Mouse (Mus musculus) ovary, postnatal 36 days (tissue): ENCODE results near the gene Tmem256.
"Not testable (repeated sequence)": the region's sequence is repeated elsewhere in the genome, so short reads cannot be mapped to it uniquely, and the experiment has no call there.

ENCODE experiments used
- DNase-seq: peaks from one replicate; pipeline ENCODE4 v3.0.0; 2022; ENCODE audit warnings: low spot score, mixed read lengths

Tmem256 gene

GRCm38 (mm10) chr11:69855347-69855746 lies 17.0 kb downstream of the Tmem256 start:
- no peak for DNase-seq

GRCm38 (mm10) chr11:69858113-69858998 lies 20.0 kb downstream of the Tmem256 start, which contains the start of gene Tnk1:
Gene Tnk1, minus strand, starts transcription at chr11:69858730.
- DNase-seq, result no peak

DNA sequence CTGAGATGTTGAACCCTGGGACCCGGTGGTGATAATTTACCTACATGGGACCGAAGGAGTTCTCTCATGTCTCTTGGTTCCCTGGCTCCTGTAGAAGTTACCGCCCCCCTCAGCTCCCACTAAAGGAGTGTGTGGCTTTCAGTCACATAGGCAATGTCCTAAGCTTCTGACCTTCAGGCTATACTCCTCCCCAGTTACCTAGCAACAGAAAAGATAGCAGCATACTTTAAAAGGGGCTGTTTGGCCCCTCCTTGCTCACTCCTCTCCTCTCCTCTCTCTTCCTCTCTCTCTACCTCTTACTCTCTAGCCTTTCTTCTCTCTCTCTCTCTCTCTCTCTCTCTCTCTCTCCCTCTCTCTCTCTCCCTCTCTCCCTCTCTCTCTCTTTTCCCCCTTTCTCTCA lies 25.4 kb downstream of the Tmem256 start:
- not testable (repeated sequence) for DNase-seq

DNA sequence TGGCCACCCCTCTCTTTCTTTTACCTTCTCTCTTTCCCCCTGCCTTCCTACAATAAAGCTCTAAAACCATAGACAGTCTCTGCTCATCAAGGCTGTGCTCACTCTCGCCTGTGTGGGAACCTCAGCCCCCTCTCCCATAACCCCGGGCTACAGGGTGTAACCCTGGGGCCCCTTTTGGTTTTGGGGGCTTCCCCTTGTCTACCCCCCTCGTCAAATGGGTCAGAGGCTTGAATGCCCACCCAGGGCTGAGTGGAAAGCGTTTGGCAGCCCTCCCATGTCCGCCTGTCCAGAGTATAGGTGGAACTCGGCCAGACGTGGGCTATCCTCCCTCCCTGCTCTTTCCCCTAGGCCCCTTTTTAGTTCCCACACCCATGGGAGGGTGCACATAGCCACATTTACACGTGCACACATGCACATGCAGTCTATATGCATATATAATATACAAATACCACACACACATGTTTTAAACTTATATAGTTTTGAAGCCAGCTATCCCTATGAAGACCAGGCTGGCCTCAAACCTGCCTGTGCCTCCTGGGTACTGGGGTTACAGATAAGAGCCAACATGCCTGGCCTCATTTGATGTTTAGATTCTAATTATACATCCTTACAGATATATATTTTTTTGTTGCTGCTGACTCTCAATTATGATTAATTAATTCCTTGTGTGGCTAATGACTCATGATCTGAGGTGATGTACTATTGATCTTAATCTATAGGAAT lies 26.0 kb downstream of the Tmem256 start:
- DNase-seq, result no peak

DNA sequence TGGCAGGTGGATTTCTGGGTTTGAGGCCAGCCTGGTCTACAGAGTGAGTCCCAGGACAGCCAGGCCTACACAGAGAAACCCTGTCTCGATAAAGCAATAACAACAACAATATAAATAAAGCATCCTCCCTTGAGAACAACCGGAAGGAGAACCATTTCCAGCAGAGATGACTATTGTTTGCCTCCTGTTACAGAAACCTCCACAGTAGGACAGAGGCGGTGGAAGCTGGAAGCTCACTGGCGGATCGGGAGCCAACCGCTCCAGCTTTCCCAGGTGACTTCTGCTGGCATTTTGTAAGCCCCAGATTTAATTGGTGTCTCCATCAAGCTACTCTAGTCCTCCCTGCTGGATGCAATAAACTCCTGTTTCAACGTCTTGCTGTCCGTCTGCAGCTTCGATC lies 27.2 kb downstream of the Tmem256 start:
- no peak for DNase-seq

DNA sequence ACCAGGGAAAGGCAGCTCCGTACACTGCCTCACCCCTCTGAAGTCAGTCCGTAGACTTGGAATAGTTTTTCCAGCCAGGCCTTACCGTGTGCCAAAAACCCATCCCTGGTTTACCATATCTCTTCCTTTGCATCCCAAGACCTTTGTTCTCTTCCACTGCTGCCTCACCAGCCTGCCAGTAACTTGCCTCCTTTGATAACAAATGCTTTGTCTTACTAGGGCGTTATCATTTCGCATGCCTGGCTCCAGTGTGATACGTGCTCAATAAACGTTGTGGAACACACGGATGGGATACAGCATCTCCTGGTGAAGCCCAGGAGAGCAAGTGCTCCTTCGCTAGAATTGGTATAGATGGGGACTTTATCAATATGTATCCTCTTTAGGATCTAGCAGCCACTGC lies 29.0 kb downstream of the Tmem256 start:
- no peak for DNase-seq

GRCm38 (mm10) chr11:69870289-69871069 lies 32.2 kb downstream of the Tmem256 start:
- DNase-seq, result no peak

DNA sequence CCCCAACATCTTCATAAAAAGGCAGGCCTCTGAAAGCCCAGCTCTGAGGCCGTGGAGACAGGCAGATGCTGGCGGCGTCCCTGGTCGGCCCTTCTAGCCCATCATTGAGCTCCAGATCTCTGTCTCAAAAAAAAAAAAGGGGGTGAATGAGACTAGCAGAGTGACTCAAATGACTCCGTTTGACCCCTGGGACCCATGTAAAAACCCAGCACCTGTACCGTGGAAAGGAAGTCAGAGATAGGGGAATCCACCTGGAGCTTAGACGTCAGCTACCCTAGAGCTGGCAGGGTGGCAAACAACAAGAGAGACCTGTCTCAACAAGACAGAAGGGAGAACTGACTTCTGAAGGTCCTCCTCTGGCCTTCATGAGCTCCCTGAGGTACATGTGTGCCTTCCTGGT lies 33.5 kb downstream of the Tmem256 start:
- no peak for DNase-seq

DNA sequence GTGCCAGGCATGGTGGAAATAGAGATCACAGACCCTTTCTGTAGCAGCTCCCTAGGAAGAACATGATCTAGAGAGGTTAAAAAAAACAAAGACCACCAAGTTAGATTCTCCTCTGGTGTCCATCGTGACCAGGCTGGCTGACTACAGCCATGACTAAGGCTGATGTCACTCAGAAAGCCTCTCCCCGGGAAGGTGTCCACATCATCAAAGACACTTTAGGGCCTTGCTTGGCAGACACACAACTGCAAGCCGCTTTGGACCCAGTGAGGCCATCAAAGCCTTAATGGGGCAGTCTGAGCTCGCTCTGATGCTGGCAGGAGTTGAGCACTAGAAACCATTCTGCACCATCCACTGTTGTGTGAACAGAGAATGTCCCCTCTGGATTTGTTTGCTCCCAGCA lies 34.1 kb downstream of the Tmem256 start:
- DNase-seq, result no peak

GRCm38 (mm10) chr11:69876186-69876585 lies 37.9 kb downstream of the Tmem256 start:
- DNase-seq, result no peak

DNA sequence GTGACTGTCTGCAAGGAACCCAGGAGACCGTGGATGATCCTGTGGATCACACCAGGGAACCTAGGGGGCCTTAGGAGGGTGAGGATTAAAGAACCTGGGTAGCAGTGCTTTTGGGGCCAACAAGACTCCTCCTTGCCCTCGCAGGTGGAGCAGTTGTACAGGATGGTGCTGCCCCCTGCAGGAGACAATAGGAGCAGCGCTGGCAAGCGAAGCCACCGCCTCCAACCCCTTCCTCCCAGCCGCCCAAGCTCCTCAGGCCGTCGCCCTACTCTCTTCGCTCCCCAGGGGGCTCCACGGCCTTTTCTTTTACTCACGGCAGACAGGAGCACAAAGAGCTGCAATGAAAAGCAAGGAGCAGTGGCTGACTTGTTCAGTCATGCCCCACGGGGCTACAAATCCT lies 38.6 kb downstream of the Tmem256 start:
- DNase-seq, result peak; percentile 81

- DNase-seq, result no peak
Measured at GRCm38 (mm10) chr11:69877878-69878277, 39.6 kb downstream of the Tmem256 start, which contains the start of gene Tmem95. Gene Tmem95, minus strand, starts transcription at chr11:69878018.

DNA sequence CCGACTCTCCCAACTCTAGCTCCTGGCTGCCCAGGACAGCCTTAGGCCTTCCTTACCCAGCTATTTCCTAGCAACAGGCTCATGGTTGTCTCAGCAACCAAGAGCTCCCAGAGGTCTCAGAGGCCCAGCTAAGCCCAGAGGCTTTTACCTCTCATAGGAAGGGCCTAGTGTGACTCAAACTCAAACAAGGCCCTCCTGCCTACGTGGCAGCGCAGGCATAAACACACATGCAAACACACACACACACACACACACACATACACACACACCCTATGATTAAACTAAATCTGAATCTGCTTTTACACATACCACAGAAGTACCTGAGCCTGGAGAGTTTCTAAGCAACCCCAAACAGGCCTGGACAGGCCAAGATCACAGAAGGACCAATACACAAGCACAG lies 40.1 kb downstream of the Tmem256 start:
- DNase-seq, result no peak

DNA sequence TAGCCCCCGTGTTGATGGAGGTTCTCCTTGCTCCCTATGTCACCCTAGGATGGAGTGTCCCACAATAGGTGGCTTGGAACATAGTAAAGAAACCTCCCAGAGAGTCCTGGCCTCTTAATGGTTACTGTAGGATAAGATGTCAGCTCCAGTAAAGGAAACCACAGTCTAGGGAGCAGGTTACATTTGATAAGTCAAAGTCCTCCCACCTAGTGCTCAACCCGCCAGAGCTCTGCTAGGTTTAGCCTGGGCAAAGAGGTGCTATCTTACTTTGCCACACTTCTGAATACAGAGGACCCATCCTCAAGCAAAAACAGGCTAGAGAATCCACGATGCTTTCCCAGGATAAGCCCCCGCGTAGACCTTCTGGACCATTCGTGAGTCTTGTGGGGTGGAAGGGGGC lies 40.6 kb downstream of the Tmem256 start:
- DNase-seq, result no peak

DNA sequence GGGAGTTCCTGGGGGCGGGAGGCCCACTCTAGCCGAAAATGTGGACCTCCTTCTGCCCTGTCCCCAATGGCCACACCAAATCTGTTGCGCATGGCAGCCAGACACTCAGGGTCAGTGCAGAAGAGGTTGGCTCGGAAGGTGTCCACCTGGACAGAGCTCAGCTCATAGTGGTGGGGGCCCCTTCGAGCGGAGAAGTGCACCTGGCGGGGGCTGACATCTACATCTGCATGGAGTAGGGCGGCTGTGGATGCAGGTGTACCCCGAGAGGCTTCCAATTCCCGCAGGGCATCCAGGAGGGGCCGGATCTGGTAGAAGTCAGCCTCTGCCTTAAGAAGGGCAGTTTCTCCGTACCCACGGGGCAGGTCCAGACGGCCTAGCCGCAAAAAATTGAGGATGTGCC lies 41.4 kb downstream of the Tmem256 start:
- no peak for DNase-seq

GRCm38 (mm10) chr11:69880506-69880852 lies 42.2 kb downstream of the Tmem256 start:
- DNase-seq, result peak; percentile 67

DNA sequence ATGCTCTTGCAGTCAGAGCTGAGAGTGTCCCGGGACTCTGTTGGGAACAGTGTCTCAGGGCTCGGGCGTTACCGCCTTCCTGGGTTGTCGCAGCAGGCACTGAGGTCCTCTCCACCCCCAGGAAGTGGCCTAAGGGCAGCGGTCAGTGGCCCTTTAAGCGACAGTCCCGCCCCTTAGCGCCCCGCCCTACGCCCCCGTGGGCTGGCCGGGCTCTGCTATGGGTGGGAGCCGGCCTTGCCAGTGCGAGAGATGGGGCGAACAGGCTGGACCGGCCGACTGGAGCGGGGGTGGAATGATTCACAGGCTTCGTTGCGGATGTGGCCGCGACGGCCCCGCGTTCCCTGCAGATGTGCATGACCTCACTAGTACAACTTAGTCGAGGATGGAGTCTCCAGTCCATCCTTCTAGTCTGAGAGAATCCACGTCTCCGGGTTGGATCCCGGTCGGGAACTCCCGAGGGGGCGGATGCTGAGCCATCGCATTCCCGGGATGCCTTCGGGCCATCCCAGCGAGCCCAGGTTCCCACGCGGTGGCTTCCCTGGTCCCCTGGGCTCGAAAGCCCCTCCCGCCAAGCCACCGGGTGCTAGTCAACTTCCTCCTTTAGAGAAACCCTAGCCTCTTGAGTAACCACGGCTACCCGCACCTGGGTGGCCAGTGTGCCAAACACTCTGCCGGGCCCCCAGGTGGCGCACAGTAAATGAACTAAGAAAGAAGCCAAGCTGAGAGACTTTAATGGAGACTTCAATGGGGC lies 42.7 kb downstream of the Tmem256 start, which contains the start of gene Kctd11:
Gene Kctd11 (minus strand): TSS at position 554 of the 751 bp plus-strand sequence.
- DNase-seq, result peak; percentile 90

- no peak for DNase-seq
Measured at GRCm38 (mm10) chr11:69881787-69882670, 43.7 kb downstream of the Tmem256 start.

GRCm38 (mm10) chr11:69883066-69883465 lies 44.8 kb downstream of the Tmem256 start:
- DNase-seq, result no peak

DNA sequence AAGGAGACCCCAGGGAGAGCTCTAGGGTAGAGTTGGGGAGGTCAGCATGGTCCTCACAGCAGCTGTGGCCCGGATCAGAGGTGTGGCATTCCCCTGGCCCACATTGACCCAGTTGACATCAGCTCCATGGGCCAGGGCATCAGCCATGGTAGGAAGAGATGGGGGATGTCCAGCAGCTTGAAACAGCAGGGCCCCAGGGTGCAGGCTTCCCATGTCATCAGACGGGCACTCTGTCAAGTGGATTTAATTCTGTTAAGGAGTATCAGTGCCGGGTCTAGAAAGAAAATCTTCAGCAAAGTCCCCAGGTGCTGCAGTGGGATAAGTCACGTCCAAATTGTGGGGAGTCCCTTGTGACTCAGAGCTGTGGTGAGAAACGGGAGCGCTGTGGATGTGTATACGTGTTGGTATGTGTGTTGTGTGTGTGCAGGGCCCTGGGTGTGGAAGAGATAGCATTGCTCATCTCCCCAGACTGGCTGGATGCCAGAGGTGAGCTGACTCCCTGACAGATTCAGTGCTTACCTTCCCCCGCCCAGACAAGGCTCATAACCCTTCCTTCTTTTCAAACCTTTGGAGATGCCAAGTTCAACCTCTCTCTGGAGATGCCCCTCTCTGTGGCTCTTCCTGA lies 45.3 kb downstream of the Tmem256 start:
- no peak for DNase-seq
